Mouse (Mus musculus): ENCODE results near the gene Cyb561d2. TPM values are rescaled to one million over a fixed set of nuclear protein-coding genes. Genes with fewer than 3 reads are reported as not detected.
A peak's percentile ranks its signal among the peaks of the same experiment; 100 is the strongest.

The Cyb561d2 gene
- total RNA-seq, 1 experiment from 2014 or later: 27.3 TPM

DNA sequence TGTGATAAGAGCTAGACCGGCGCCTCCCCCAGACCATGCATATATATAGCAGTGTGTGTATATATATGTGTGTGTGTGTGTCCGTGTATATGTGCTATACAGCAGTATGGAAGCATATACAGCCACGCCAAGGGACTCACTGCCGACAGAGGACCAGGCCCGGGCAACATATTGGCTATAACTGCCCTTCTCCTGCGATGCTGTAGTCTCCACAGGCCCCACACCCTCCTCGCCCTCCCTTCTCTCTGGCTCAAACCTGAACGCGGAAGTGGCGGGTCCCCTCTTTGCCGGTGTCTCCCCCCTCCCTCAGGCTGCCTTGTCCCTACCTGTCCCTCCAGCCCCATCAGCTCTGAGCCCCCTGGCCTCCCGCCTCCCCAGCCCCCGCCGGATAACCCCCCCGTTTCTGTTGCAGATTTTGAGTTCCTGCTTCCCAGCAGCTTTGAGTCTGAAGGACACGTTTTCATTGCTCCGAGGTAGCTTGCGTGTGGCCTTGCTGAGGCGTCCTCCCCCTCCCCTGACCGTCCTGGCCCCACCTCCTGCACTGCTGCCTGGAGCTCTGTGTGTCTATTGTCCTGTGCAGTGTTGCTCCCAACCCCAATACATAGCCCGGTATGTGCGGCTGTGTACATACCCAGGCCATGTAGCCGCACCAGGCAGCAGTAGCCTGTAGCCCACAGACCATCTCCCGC, 20.1 kb downstream of the Cyb561d2 start:
- peak; percentile 42 for DNase-seq

GRCm38 (mm10) chr9:107521190-107521589, 20.8 kb downstream of the Cyb561d2 start:
- DNase-seq: no peak

DNA sequence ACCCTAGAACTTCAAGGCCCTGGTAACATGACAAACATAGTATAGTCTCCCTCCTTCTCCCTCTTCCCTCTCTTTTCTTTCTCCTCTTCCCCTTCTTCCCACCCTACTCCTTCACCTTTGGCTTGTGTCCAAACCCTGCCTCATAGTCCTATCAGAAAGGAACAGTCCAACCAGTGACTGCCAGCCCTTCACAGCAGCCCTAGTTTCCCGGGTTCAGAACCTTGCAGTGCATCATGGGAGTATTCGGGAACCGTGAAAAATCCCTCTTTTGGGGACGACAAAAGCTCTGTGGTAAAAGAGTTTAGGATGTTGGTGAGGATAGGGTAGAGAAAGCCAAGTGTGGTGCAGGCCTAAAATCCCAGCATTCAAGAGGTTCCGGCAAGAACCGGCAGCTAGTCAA, 21.7 kb downstream of the Cyb561d2 start:
- no peak for DNase-seq

- peak; percentile 88 for DNase-seq
Observed at GRCm38 (mm10) chr9:107514303-107514955, 27.6 kb downstream of the Cyb561d2 start.

GRCm38 (mm10) chr9:107512326-107512725, 29.7 kb downstream of the Cyb561d2 start:
- DNase-seq: no peak

DNA sequence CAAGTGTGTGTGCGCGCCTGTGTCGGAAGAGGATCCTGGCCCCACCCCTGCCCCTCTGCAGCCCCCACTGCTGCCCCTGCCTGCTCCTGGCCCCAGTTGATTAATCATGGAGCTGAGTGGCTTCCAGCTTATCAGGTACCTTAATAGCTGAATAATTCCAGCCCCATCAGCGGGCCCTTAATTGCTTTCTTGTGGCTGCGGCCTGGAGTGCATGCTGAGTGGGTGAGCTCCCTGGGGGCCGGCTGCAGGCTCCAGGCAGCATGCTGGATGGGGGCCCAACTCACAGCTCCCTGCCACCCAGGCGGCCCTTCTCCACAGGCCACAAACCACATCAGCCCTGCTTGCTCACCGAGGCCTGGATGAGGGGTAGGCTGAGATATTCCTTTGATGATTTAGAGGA, 30.6 kb downstream of the Cyb561d2 start:
- DNase-seq: no peak

DNA sequence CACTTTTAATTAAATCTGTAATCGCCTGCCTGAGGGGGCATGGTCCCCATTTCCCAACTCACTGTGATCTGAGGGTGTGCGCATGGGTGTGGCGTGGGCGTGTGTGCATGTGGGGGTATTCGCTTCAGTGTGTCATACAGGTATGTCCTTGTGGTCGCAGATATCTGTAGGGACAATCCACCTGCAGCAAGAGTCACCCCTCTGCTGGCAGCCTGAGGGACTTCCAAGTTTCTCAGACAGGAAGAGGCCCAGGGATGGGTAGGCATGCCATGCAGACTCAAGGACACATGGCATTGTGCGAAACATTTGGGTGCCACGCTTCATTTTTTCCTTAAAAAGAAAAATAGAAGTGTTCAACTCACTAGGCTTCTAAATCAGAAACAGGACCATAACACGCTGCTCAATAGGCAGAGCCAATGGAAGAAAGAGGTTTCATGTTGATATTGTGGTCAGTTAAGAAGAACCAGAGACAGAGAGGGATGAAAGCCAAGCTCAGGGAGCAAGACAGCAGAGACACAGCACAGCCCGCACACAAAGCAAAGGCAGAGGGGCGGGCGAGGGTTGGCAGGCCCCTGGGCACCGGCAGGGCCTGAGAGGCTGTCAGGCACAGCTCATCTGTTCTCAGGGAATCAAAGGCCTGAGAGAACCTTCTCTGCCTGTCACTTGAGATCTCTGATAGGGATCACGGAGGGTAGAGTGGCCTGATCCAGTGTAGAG, 31.5 kb downstream of the Cyb561d2 start:
- no peak for DNase-seq

GRCm38 (mm10) chr9:107508266-107508665, 33.7 kb downstream of the Cyb561d2 start:
- no peak for DNase-seq

GRCm38 (mm10) chr9:107504662-107505537, 37.1 kb downstream of the Cyb561d2 start:
- peak; percentile 15 for DNase-seq

DNA sequence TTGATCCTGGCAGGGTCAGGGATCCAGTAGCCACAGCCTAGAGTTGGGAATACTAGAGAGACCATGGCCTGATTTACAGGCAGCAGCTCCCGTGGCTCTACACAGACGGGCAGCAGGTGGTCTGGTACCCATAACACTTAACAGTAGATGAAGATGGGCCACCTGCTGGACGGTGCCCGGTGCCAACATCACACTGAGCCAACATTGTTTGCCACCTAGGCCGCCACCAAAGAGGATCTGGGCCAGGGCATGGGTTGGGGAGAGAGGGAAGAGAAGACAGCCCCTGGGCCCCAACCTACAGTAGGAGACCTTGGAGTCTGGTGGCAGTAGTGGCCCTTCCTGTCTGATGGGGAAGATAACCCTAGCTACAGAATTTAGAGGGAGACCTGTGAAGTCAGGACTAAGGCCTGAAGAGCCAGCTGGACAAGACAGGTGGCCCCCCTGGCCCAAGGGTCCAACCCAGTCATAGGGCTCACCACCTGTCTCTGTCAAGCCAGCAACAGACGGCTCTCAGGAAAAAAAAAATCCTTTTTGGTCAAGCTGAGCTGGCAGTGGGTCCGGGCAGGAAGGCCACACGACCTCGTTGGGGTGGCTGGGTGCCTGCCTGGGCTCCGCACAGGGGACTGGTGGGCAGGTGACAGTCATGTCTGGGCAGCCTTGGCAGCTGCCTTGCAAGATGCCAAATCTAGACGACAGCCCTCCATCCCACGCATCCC, 39.7 kb downstream of the Cyb561d2 start:
- DNase-seq: no peak

DNA sequence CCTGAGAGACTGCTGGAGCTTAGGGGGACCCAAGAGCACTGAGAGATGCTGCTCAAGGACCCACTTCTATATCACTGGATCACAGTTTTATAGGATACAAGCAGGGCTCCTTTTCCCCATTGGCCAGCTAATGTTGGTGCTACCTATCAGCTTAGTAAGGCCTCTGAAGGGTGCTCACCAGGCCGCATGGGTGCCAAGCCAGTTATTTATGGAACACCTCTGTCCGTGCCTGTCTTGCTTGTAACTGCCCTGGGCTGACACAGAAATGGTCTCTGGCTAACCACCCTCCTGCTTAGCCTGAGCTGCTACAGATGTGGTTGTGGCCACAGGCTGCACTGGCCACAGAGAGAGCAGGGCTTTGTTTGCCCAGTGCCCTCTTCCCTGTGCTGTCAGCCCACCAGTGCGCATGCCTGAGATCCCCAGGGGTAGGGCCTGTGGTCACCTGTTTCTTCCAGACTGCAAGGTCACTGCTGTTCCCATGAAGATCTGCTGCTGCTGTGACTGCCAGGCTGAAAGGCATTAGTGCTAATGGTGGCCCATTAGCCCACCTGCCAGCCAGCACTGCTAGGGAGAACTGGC, 41.2 kb downstream of the Cyb561d2 start:
- DNase-seq: no peak

- no peak for DNase-seq
Observed at GRCm38 (mm10) chr9:107496359-107496758, 45.6 kb downstream of the Cyb561d2 start.

DNA sequence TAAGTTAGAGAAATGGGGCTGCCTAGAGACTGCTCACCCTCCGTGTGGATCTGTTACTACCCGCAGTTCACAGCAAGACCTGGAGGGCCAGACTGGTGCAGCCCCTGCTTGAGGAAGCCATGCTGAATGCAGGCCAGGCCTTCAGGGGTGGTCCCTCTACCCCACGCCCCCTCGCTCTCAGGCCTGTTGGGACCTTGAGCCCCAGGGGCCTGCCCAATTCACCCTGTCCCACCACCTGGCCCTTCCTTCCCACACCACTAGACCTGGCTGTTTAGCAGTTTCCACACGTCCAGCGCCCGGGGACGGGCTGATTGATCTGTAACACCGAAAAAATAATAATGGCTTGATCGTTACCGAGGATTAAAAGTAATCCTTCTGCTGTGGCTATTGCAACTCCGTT, 47.8 kb downstream of the Cyb561d2 start:
- DNase-seq: no peak

GRCm38 (mm10) chr9:107493511-107493910, 48.5 kb downstream of the Cyb561d2 start:
- DNase-seq: no peak

DNA sequence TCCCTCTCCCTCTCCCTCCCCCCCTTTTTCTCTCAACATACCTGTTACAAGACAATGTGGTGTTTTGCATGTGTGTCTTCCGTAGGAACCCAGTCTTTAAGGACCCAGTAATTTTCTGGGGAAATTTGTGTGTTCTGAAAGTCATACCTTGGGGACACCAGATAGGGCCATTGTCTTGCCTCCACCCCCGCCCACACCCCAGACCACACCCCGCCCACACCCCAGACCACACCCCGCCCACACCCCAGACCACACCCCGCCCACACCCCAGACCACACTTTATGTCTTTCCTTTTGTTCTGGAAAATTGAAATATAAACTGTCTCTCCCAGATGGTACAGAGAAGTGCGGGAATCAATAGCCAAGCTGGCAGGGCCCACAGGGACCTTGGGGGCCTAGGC, 51.4 kb downstream of the Cyb561d2 start:
- no peak for DNase-seq

DNA sequence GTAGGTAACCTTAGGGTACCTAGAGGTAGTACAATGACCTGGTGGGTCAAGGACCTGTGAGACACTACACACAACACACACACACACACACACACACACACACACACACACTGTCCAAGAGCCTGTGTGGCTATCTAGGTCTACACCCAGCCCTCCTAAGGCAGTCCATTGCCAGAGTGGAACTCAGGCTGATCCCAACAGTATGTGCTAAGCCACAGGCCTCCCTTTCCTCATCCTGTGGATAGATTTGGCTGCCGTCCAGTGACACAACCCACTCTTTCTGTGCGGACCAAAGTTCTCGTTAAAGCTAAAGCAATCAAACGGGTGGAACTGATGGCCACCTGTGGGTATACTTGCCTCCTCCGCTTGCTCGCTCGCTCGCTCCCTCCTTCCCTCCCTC, 51.8 kb downstream of the Cyb561d2 start:
- DNase-seq: no peak

Other genes starting within 250 kb of the Cyb561d2 start
- 8.1 and 14.9 TPM in 2 replicates for gene Cish, start 246.2 kb downstream of the Cyb561d2 start, total RNA-seq (2021)
- 21.9 and 23.0 TPM in 2 replicates for gene Hemk1, start 203.8 kb downstream of the Cyb561d2 start, total RNA-seq (2021)
- 1.4 and 1.5 TPM in 2 replicates for gene 6430571L13Rik, start 201.6 kb downstream of the Cyb561d2 start, total RNA-seq (2021)
- gene Cacna2d2, start 142.6 kb downstream of the Cyb561d2 start, total RNA-seq (2021): 5.6 and 6.9 TPM in 2 replicates
- gene Tmem115, start 8.2 kb downstream of the Cyb561d2 start, total RNA-seq (2021): 44.5 and 47.6 TPM in 2 replicates
- gene Nprl2, start within 50 bp of the Cyb561d2 start, total RNA-seq (2021): 24.9 and 27.3 TPM in 2 replicates
- 0.39 and 0.67 TPM in 2 replicates for gene Zmynd10, start 5.1 kb upstream of the Cyb561d2 start, total RNA-seq (2021)
- 24.7 and 26.6 TPM in 2 replicates for gene Rassf1, start 9.4 kb upstream of the Cyb561d2 start, total RNA-seq (2021)
- gene Tusc2, start 21.1 kb upstream of the Cyb561d2 start, total RNA-seq (2021): 48.2 and 48.4 TPM in 2 replicates
- 31.1 and 36.1 TPM in 2 replicates for gene Hyal2, start 25.8 kb upstream of the Cyb561d2 start, total RNA-seq (2021)
- 10.9 and 11.6 TPM in 2 replicates for gene Hyal1, start 34.7 kb upstream of the Cyb561d2 start, total RNA-seq (2021)
- 21.2 and 21.4 TPM in 2 replicates for gene Naa80, start 36.7 kb upstream of the Cyb561d2 start, total RNA-seq (2021)
- 2.0 and 2.8 TPM in 2 replicates for gene Hyal3, start 38.6 kb upstream of the Cyb561d2 start, total RNA-seq (2021)
- gene Ifrd2, start 45.4 kb upstream of the Cyb561d2 start, total RNA-seq (2021): 47.0 and 54.5 TPM in 2 replicates
- gene Sema3b, start 67.0 kb upstream of the Cyb561d2 start, total RNA-seq (2021): 5.1 and 8.4 TPM in 2 replicates
- 202 and 238 TPM in 2 replicates for gene Gnai2, start 93.2 kb upstream of the Cyb561d2 start, total RNA-seq (2021)
- 0.39 and 8.5 TPM in 2 replicates for gene Slc38a3, start 127.3 kb upstream of the Cyb561d2 start, total RNA-seq (2021)
- gene Gnat1, start 137.5 kb upstream of the Cyb561d2 start, total RNA-seq (2021): not detected in 2 replicates
- gene Sema3f, start 168.3 kb upstream of the Cyb561d2 start, total RNA-seq (2021): 23.1 and 23.6 TPM in 2 replicates
- gene Rbm5, start 228.8 kb upstream of the Cyb561d2 start, total RNA-seq (2021): 135 and 149 TPM in 2 replicates

Measured in adrenal gland, postnatal 25 days (tissue).